Mouse (Mus musculus): ENCODE measurements around the gene Gramd1c.
A peak's percentile ranks its signal among the peaks of the same experiment; 100 is the strongest.

The Gramd1c gene

GRCm38 (mm10) chr16:44063025-44063894 is at the start of gene Gramd1c:
Gene Gramd1c (minus strand): TSS chr16:44063345.
- DNase-seq (ENCODE audit: low read depth, low spot score), result peak; percentile 64

DNA sequence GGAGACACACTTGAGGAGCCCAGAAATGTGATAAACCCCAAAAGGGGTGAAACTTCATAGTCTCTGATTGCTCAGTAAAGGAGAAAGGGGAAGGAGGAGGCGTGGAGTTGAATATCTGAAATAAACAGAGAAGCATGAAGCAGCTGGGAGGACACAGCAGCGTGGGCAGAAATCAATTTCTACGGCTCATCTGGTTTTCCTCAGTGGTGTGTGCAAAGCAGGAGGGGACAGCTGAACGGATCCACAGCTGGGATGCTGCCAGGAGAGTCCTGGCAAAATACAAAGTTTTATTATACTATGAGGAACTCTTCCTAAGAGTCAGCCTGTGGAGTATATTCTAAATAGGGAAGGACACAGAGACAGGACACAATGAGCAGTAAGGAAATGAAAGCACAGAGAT is 45.9 kb upstream of the Gramd1c start:
- DNase-seq (ENCODE audit: low read depth, low spot score), result no peak

DNA sequence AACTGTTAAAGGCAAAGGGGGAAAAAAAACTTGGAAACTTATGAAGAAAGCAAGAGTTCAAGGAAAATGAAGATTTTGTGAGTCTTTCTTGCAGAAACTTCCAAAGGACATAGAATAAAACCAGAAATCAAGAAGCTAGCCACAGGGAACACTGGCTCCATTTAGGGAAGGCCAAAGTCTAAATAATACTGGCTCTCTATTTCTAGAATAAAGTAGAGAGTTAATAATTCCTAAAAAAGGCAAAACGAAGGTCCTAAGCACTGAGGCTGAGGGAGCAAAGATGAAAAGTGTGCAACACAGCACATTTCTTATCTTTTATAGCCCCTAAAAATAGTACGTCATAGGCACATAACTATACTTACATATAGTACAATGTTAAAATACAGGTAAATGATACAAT is 42.1 kb upstream of the Gramd1c start:
- DNase-seq (ENCODE audit: low read depth, low spot score), result no peak

- no peak for DNase-seq (ENCODE audit: low read depth, low spot score)
Observed at GRCm38 (mm10) chr16:44103806-44104766, 40.9 kb upstream of the Gramd1c start.

- no peak for DNase-seq (ENCODE audit: low read depth, low spot score)
Observed at GRCm38 (mm10) chr16:44102925-44103324, 39.8 kb upstream of the Gramd1c start.

DNA sequence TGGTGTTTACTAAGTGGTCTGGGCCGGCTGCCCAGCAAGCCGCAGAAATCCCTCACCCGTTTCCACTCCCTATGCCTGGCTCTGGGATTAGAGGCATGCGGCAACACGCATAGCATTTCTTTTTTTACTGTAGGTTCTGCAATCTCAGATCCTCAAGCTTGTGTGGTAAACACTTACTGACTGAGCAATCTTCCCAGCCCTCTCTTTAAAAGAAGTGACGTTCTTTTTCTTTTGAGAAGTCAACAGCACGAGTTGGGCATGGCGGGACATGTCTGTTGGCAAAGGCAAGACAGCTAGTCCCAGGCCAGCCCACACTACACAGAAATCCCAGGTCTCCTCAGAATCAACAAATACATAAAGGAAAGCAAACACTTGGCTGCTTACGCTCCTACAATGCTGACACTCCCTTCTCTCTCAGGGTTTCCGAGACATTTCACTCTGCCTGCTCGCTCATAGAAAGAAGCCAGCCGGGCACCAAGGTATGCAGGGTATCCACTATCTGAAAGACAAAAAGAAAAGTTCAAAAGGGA is 38.1 kb upstream of the Gramd1c start:
- DNase-seq (ENCODE audit: low read depth, low spot score), result no peak

- DNase-seq (ENCODE audit: low read depth, low spot score), result no peak
Observed at GRCm38 (mm10) chr16:44099377-44099776, 36.2 kb upstream of the Gramd1c start.

DNA sequence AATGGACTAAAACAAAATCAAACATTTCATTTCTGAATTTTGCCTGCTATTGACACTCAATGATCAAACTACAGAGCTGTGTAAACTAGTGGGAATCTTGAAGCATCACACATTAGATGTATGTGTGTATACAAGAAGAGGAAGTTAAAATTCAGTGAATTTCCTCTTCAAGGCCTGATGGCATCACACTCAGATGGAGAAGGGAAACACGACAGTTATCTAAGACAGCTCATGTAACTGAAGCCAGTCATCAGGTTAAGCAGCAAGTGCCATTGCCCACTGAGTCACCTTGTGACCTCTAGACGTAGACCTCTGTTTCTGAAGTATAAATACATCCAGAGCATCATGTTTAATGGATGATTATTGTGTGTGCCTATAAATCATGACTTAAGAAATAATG is 24.5 kb upstream of the Gramd1c start:
- no peak for DNase-seq (ENCODE audit: low read depth, low spot score)

GRCm38 (mm10) chr16:44061341-44061740 is 1.8 kb downstream of the Gramd1c start:
- no peak for DNase-seq (ENCODE audit: low read depth, low spot score)

GRCm38 (mm10) chr16:44060604-44061286 is 2.4 kb downstream of the Gramd1c start:
- no peak for DNase-seq (ENCODE audit: low read depth, low spot score)

- DNase-seq (ENCODE audit: low read depth, low spot score), result peak; percentile 45
Observed at GRCm38 (mm10) chr16:44058745-44059144, 4.4 kb downstream of the Gramd1c start.

- no peak for DNase-seq (ENCODE audit: low read depth, low spot score)
Observed at GRCm38 (mm10) chr16:44055766-44056165, 7.4 kb downstream of the Gramd1c start.

- DNase-seq (ENCODE audit: low read depth, low spot score), result no peak
Observed at GRCm38 (mm10) chr16:44053265-44053664, 9.9 kb downstream of the Gramd1c start.

GRCm38 (mm10) chr16:44052390-44052789 is 10.8 kb downstream of the Gramd1c start:
- no peak for DNase-seq (ENCODE audit: low read depth, low spot score)

- no peak for DNase-seq (ENCODE audit: low read depth, low spot score)
Observed at GRCm38 (mm10) chr16:44050139-44050538, 13.0 kb downstream of the Gramd1c start.

- DNase-seq (ENCODE audit: low read depth, low spot score), result no peak
Observed at GRCm38 (mm10) chr16:44039112-44039511, 24.0 kb downstream of the Gramd1c start.

DNA sequence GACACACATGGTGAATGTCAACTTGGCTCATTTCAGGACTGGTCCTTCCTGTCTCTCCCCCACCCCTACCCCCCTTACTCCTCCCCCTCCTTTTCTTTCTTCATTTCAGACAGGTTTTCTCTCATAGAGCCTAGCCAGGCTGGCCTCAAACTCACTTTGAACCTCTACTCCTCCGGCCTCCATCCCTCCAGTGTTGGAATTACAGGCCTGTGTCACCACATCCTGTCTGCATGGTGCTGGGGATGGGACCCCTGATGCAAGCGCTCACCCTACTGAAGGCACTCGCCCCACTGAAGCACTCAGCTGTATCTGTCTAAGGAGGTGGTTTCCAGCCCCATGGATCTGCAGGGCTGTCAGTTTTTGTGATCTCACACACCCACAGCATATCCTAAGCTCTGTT is 27.9 kb downstream of the Gramd1c start:
- no peak for DNase-seq (ENCODE audit: low read depth, low spot score)

- no peak for DNase-seq (ENCODE audit: low read depth, low spot score)
Observed at GRCm38 (mm10) chr16:44033365-44033764, 29.8 kb downstream of the Gramd1c start.

DNA sequence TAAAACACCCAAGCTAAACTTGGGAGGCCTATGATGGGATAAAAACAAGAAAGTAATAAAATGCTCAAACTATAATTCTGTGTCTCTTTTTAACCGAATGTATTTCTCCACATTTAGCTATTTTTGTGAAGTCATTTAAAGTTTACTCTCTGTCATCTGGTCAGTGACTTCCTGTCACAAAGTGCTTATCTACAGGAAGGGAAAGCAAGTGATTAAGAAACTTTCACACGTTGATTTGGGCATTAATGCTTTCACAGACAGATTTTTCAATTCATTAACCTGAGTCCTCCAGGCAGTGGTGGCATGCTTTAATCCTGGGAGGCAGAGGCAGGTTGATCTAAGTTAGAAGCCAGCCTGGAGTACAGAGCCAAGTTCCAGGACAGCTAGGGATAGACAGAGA is 33.9 kb downstream of the Gramd1c start:
- DNase-seq (ENCODE audit: low read depth, low spot score), result no peak

- no peak for DNase-seq (ENCODE audit: low read depth, low spot score)
Observed at GRCm38 (mm10) chr16:44026822-44027221, 36.3 kb downstream of the Gramd1c start.

DNA sequence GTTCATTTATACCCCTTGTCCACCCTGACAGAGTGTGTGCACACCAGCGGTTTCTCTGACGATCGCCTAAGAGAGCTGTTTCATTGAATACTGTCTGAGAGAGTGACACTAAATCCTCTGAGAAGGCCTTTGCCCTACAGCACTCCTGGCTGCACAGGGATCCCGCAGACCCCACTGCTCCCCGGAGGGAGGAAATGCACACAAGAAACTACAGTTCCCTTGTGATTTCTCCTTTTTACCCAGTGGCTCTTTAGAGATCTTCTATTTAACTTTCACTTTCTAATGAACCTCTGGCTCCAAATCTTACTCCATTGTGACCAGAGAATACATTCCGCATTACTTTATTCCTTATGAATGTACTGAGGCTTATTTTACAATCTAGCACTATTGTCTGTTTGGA is 36.9 kb downstream of the Gramd1c start:
- DNase-seq (ENCODE audit: low read depth, low spot score), result no peak
